Mouse (Mus musculus) megakaryocyte, embryonic 14.5 days (primary cell): ENCODE data around the gene Hoxa9.

ENCODE experiments used
- FLI1 ChIP-seq: IDR thresholded peaks from 2 replicates; pipeline ENCODE4 v1.6.1; 2012; ENCODE audit warnings: low read length, inconsistent platforms, mixed read lengths
- GATA1 ChIP-seq: IDR thresholded peaks from 3 replicates; pipeline ENCODE4 v1.6.1; 2012; ENCODE audit warnings: mixed read lengths, low read length, inconsistent platforms, borderline replicate concordance

GRCm38 (mm10) chr6:52200073-52200750 lies 30.7 kb downstream of the Hoxa9 start:
- TF ChIP-seq GATA1: no peak
- no peak for TF ChIP-seq FLI1
